In the genomic region with DNA sequence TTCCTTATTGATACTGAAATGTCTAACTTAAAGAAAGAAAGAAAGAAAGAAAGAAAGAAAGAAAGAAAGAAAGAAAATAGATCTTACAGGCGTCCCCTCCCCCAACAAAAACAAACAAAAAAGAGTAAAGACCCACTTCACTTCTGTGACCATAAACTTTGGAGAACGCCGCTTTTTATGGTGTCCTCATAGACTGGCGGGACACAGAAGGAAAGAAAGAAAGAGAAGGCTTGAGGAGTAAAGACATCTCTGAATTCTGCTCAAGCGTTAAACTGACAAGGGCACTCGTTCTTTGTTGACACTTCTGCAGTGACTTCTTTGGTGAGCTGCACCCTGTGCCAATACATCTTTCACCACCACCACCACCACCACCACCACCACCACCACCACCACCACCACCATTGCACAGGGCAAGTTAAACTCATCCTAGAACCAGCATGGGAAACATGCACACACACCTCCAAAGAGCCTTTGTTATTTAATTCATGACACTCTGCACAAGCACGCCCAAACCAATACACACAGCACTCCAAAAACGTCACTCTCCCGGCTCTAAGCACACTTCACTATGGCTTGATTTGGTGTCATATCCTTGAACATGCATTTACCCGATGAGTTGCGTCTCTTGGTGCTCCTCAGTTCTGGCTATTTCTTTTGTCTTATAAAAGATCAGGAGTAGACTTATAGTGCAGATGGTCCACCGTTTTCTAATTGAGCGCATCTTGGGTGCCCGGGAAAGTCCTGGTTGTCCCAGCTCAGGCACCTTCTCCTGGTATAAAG, we compare ENCODE assay signal across 8 mouse cellular contexts. TPM values are rescaled to one million over a fixed set of nuclear protein-coding genes. Genes with fewer than 3 reads are reported as not detected.
DNase-seq lines count a peak whose midpoint lies in the region; ATAC-seq lines count a peak whose summit lies in the region.

No protein-coding gene starts in this region.

- H3K4me3 ChIP-seq in forebrain, embryonic 11.5 days (ENCODE audit: low read depth, low read length): peak overlapping the region; percentile 46
- peak overlapping the region; percentile 61 for H3K4me3 ChIP-seq in limb, embryonic 10.5 days
- peak overlapping the region; percentile 65 for H3K4me3 ChIP-seq in neural tube, embryonic 13.5 days

- 1% methylated on average over 14 of the region's 14 CpGs for WGBS in forebrain, embryonic 11.5 days
- under 1% methylated on average over 14 of the region's 14 CpGs for WGBS in limb, embryonic 10.5 days
- WGBS in neural tube, embryonic 13.5 days: under 1% methylated on average over 14 of the region's 14 CpGs

- H3K4me2 ChIP-seq in forebrain, embryonic 11.5 days (ENCODE audit: low read depth, low read length, severe bottlenecking): peak overlapping the region; percentile 76
- H3K4me2 ChIP-seq in neural tube, embryonic 13.5 days: peak overlapping the region; percentile 80

- H3K9me3 ChIP-seq in forebrain, embryonic 11.5 days (ENCODE audit: control insufficient read depth, low read length): no peaks in the 10 kb centered on the region
- H3K9me3 ChIP-seq in limb, embryonic 10.5 days (replicated peaks): no peaks in the 10 kb centered on the region
- H3K9me3 ChIP-seq in neural tube, embryonic 13.5 days: no peaks in the 10 kb centered on the region

- H3K27me3 ChIP-seq in forebrain, embryonic 11.5 days (ENCODE audit: control insufficient read depth, insufficient read depth, low read length): no peaks in the 10 kb centered on the region
- peaks cover 40% of the 10 kb centered on the region for H3K27me3 ChIP-seq in limb, embryonic 10.5 days (ENCODE audit: low read depth, poor library complexity, severe bottlenecking)
- H3K27me3 ChIP-seq in neural tube, embryonic 13.5 days: no peaks in the 10 kb centered on the region

- peak overlapping the region; percentile 14; the same call in 1 of the 2 replicates for H3K27ac ChIP-seq in forebrain, embryonic 11.5 days (ENCODE audit: low read depth, low read length)
- H3K27ac ChIP-seq in limb, embryonic 10.5 days: peak overlapping the region; percentile 58; the same call in 1 of the 2 replicates
- H3K27ac ChIP-seq in neural tube, embryonic 13.5 days (replicated peaks): peak overlapping the region; percentile 84

- H3K36me3 ChIP-seq in forebrain, embryonic 11.5 days (ENCODE audit: control insufficient read depth, insufficient read depth, low read length): no peaks in the 10 kb centered on the region
- no peaks in the 10 kb centered on the region for H3K36me3 ChIP-seq in limb, embryonic 10.5 days
- H3K36me3 ChIP-seq in neural tube, embryonic 13.5 days: no peaks in the 10 kb centered on the region

- no peaks in the 10 kb centered on the region; the same call in 1 of the 2 replicates for H3K4me1 ChIP-seq in forebrain, embryonic 11.5 days (replicated peaks; ENCODE audit: control insufficient read depth, insufficient read depth, low read length)
- peaks cover 21% of the 10 kb centered on the region for H3K4me1 ChIP-seq in limb, embryonic 10.5 days
- H3K4me1 ChIP-seq in neural tube, embryonic 13.5 days (replicated peaks): peaks cover 33% of the 10 kb centered on the region

- peak; percentile 11; the same call in 1 of the 2 replicates for ATAC-seq in forebrain, embryonic 11.5 days (replicated peaks; ENCODE audit: low FRiP score)
- ATAC-seq in neural tube, embryonic 13.5 days (ENCODE audit: low read depth): peak; percentile 19; the same call in 1 of the 2 replicates
- ATAC-seq in erythroid progenitor cell, adult 5-6 weeks (replicated peaks; ENCODE audit: low FRiP score, poor library complexity, severe bottlenecking): no peak

- H3K9ac ChIP-seq in forebrain, embryonic 11.5 days (ENCODE audit: low read length): peak overlapping the region; percentile 63
- peak overlapping the region; percentile 75 for H3K9ac ChIP-seq in neural tube, embryonic 13.5 days

- peak; percentile 10 for DNase-seq in layer of hippocampus, adult 9-11 months
- no peak for DNase-seq in layer of hippocampus, postnatal 36 days
- DNase-seq in MEL-GATA-1-ER (ENCODE audit: extremely low read depth, low read depth): peak; percentile 51
- DNase-seq in forebrain, embryonic 11.5 days (ENCODE audit: low spot score): no peak
- DNase-seq in limb, embryonic 10.5 days (ENCODE audit: low spot score): peak; percentile 42
- no peak for DNase-seq in urinary bladder, postnatal 14 days (ENCODE audit: low spot score)

RNA-seq across cellular contexts. Expression of a gene that starts 0.6 kb away (rescaled TPM):
- 10 to 100 TPM; 12.0 to 13.1 TPM for total RNA-seq in layer of hippocampus, postnatal 36 days (2021)
- polyA plus RNA-seq in forebrain, embryonic 11.5 days (2014; fragmentation: Nextera tagmentation; extraction: Ambion mirVana): 12.1 and 15.2 TPM in 2 replicates
- 2.5 and 2.9 TPM in 2 replicates for polyA plus RNA-seq in limb, embryonic 10.5 days (2016; fragmentation: Nextera tagmentation; extraction: Ambion mirVana)
- 27.5 and 32.3 TPM in 2 replicates for polyA plus RNA-seq in neural tube, embryonic 13.5 days (2015; fragmentation: Nextera tagmentation; extraction: Ambion mirVana)
- 18.7 and 21.4 TPM in 2 replicates for total RNA-seq in erythroid progenitor cell, adult 5-6 weeks (2015; ENCODE audit: low replicate concordance)
- total RNA-seq in erythroid progenitor cell, adult 5-6 weeks (2017; ENCODE audit: low replicate concordance): 10.4 and 12.5 TPM in 2 replicates

Comparison
In these comparisons a context has a peak if more than half of its experiments do, and no peak if none do; other contexts are left out.
1. DNase-seq: peak in layer of hippocampus, adult 9-11 months (single experiment), MEL-GATA-1-ER (single experiment) and limb, embryonic 10.5 days (single experiment); none in layer of hippocampus, postnatal 36 days (0 of 2), forebrain, embryonic 11.5 days (single experiment) and urinary bladder, postnatal 14 days (single experiment).
2. H3K27ac ChIP-seq: peak in every context shown above with its lines; median percentile 84 in neural tube, embryonic 13.5 days; 58 in limb, embryonic 10.5 days; 14 in forebrain, embryonic 11.5 days.
3. Peak in every context shown above with its lines, with median percentiles within 50 percentile points of each other: H3K4me3 ChIP-seq.